Mouse (Mus musculus): ENCODE measurements around the gene Klk7.
A peak's percentile ranks its signal among the peaks of the same experiment; 100 is the strongest.

Klk7 gene

GRCm38 (mm10) chr7:43810994-43811393 lies at the start of gene Klk7:
TSS of gene Klk7 (plus strand) at chr7:43811294.
- DNase-seq: no peak

GRCm38 (mm10) chr7:43766484-43766883 lies 44.6 kb upstream of the Klk7 start:
- no peak for DNase-seq

GRCm38 (mm10) chr7:43768597-43768996 lies 42.5 kb upstream of the Klk7 start, which contains the start of gene Klk12:
TSS of gene Klk12 (plus strand) at chr7:43768897.
- no peak for DNase-seq

DNA sequence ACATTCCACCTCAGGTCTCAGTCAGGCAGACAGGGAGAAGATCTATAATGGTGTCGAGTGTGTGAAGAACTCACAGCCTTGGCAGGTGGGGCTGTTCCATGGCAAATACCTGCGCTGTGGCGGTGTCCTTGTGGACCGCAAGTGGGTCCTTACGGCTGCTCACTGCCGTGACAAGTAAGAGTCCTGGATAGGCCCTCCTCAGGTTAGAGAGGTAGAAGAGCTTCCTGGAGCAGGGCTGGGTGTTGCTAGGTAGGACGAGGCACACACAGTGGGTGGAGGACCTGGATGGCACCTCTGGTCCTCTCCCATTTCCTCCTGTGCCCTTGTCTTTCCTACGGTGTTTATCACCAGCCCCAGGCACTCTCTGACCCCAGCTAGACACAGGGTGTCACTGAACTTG lies 41.5 kb upstream of the Klk7 start:
- no peak for DNase-seq

DNA sequence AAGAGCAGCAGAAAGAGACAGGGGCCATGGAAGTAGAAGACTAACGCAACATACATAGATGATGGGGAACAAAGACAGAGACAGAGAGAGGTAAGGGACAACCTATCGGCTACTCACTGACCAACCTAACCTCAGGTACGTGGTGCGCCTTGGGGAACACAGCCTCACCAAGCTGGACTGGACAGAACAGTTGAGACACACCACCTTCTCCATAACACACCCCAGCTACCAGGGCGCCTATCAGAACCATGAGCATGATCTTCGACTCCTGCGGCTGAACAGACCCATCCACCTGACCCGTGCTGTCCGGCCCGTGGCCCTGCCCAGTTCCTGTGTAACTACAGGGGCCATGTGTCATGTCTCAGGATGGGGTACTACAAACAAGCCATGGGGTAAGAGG lies 40.4 kb upstream of the Klk7 start:
- no peak for DNase-seq

DNA sequence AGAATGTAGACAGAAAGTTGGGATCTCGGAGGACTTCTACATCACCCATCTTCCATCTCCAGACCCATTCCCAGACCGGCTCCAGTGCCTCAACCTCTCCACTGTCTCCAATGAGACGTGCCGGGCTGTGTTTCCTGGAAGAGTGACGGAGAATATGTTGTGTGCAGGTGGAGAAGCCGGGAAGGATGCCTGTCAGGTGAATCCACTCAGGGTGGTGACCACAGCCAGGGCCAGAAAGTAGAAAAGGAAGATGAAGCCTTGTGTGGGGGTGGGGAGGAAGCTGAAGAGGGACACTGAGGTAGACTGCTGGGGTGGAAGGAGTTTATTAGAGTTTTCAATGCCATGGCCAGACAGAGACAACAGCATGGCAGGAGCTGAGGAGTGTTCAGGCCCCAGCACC lies 39.2 kb upstream of the Klk7 start:
- no peak for DNase-seq

- no peak for DNase-seq
These were observed 38.2 kb upstream of the Klk7 start for GRCm38 (mm10) chr7:43772901-43773300.

- DNase-seq: no peak
These were observed 36.7 kb upstream of the Klk7 start, which contains the start of gene Klk11 for GRCm38 (mm10) chr7:43774364-43774763. TSS of gene Klk11 (plus strand) at chr7:43774604.

- no peak for DNase-seq
These were observed 36.3 kb upstream of the Klk7 start for GRCm38 (mm10) chr7:43774802-43775201.

DNA sequence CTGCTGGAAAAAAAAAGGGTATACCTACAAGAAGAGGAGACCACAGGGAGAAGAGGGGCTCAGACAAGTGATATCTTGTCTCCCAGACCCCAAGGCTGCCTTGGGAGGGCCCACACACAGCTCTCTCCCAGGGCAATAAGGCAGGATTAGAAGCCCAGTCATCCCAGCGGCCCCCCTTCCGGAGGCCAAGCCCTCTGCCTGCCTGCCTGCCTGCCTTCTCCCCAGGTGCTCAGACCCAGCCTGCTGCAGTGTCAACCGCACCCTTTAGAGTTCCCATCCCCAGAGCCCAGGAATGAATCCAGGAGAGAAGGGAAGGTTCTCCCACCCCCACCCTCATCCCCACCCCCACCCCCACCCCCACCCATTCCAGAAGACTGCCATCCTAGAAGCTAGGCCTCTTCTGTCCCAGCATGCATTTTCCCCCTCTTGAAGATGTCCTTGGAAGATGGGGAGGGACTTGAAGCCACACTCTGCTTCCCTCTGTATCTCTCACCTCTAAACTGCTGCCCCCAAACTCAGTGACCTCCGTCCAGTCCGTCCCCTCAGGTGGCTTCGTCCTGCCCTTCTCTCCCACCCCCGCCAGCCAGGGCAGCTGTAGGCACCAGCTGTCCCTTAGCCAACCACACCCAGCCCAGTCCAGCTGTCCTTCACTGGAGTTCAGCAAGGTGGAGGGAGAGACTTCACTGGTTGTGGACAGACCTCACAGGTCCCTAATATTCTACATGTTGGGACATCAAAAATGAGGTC lies 35.6 kb upstream of the Klk7 start:
- DNase-seq: no peak

DNA sequence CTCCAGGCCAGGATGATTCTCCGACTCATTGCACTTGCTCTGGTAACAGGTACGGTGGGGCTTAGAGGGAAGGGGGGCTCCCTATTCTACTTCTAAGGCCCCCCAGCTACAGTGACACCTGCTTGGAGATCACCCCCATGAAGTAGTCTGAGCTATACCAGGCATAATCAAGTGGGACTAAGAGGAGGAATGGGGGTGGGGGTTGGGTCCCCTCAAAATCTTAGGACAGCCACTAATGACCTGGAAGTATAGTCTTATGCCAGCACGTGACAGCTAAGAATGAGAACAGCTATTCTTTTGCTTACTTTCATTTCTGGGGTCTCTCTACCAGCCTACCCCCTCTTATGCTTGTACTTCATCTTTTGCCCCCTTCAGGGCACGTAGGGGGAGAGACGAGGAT lies 34.6 kb upstream of the Klk7 start:
- DNase-seq: no peak

- no peak for DNase-seq
These were observed 33.7 kb upstream of the Klk7 start for GRCm38 (mm10) chr7:43777423-43777822.

DNA sequence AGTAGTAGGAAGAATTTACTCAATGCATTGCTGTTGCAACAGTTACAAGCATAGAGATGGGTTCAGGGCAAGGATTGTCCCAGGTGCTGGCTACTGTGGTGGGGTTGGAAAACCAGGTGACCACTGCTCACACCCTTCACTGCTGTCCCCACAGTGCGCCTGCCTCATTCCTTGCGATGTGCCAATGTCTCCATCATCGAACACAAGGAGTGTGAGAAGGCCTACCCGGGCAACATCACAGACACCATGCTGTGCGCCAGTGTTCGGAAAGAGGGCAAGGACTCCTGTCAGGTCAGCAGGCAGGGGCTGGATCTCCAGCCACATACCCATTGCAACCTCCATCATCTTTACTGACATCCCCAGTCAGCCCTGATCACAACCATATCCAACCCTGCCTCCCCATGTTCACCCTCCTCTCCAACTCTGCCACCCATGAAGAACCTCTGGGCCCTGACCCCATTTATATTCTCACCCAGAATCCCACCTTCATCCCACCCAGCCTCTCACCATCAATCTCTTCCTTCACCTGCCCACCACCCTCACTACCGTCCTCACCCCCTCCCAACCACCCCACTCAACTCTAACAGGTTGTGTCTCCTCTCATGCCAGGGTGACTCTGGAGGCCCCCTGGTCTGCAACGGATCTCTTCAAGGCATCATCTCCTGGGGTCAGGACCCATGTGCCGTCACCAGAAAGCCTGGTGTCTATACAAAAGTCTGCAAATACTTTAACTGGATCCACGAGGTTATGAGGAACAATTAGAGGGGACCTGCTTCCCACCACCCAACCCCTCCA lies 32.7 kb upstream of the Klk7 start:
- DNase-seq: no peak

GRCm38 (mm10) chr7:43780241-43780640 lies 30.9 kb upstream of the Klk7 start:
- no peak for DNase-seq

DNA sequence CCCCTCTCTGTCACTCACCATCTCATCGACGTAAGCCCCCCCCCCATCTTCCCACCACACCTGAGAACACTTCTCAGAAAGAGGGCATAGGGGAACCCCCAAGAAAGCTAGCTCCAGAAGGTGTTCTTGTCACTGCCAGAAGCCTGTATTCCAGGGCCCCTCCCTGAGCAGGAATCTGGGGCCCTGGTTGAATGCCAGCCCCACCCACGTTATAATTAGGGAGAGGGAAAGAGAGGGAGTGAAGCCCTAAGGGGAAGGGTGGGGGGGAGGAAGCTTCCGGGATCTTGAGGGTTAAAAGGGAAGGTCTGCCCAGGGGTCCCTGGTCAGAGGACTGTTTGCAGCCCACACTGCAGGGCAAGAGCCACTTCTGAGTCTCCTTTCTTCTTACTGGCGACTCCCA lies 30.3 kb upstream of the Klk7 start, which contains the start of gene Klk10:
TSS of gene Klk10 (plus strand) at position 290 of the 400 bp plus-strand sequence.
- no peak for DNase-seq

- no peak for DNase-seq
These were observed 29.6 kb upstream of the Klk7 start for GRCm38 (mm10) chr7:43781541-43781940.

GRCm38 (mm10) chr7:43782275-43783265 lies 28.5 kb upstream of the Klk7 start:
- peak; percentile 76 for DNase-seq

DNA sequence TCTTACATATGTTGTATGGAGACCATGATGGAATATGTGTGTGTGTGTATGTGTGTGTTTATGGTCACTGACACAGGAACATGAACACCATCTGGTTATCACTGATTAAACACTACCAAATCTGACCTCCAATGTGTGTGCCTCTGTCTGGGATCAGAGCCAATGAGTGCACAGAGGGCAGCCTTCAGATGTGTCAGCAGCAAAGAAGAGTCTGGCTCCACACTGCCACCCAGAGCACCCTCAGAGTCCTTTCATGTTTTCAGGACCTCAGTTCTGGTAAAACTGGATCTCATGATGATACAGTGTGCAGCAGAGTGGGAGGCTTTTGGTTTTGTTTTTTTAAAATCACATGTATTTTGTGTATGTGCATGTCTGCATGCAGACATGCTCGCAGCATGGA lies 25.8 kb upstream of the Klk7 start:
- DNase-seq: no peak

DNA sequence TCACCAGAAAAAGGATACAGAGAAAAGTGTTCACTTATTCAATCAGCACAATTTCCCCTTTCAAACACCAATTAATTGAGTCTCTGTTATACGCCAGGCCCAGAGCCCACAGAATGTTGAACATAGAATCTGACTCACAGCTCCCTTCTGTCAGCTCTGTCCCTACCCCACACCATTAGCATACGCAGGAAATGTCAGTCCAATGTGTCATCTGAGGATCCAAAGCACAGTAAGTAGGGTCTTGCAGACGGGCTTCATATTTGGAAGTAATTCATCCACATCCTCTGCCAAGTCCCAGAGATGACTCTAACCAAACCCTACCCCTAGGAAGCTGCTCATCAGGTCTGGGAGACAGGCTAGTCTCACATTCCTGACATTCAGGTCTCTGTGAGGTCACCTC lies 23.0 kb upstream of the Klk7 start:
- no peak for DNase-seq

GRCm38 (mm10) chr7:43789295-43789694 lies 21.8 kb upstream of the Klk7 start:
- DNase-seq: no peak

GRCm38 (mm10) chr7:43791591-43791990 lies 19.5 kb upstream of the Klk7 start, which contains the start of gene Klk9:
TSS of gene Klk9 (plus strand) at chr7:43791891.
- DNase-seq: no peak

DNA sequence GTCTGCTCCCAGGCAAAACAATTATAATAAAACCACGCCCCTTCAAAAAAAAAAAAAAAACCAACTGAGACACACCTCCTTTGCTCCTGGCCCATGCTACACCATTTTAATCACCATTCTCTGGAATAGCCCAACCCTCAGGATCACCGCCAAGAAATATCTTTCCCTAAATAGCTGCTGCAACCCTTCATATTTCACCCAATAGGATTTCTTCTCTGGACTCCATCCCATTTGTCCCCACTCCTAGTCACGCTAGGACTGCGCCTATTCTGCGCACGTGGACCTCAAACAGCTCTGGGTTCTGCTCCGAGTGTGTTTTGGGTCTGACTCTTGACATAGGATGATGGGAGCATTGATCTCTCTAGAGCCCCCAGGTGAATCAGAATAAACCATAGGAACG lies 14.7 kb upstream of the Klk7 start:
- DNase-seq: no peak

- peak; percentile 19 for DNase-seq
These were observed 13.7 kb upstream of the Klk7 start, which contains the start of gene Klk8 for GRCm38 (mm10) chr7:43797333-43797769. TSS of gene Klk8 (plus strand) at chr7:43797577.

Data from right cerebral cortex, postnatal 14 days (tissue).